Mouse (Mus musculus): ENCODE measurements around the gene Impg1.
A peak's percentile ranks its signal among the peaks of the same experiment; 100 is the strongest.
"Not testable (repeated sequence)": the region's sequence is repeated elsewhere in the genome, so short reads cannot be mapped to it uniquely, and the experiment has no call there.

The Impg1 gene

GRCm38 (mm10) chr9:80344451-80345000 lies 120.8 kb downstream of the Impg1 start:
- DNase-seq (ENCODE audit: low read depth, low spot score): no peak

GRCm38 (mm10) chr9:80342520-80342919 lies 122.8 kb downstream of the Impg1 start:
- DNase-seq (ENCODE audit: low read depth, low spot score): no peak

GRCm38 (mm10) chr9:80341756-80342155 lies 123.5 kb downstream of the Impg1 start:
- no peak for DNase-seq (ENCODE audit: low read depth, low spot score)

- DNase-seq (ENCODE audit: low read depth, low spot score): no peak
Observed at GRCm38 (mm10) chr9:80340927-80341326, 124.4 kb downstream of the Impg1 start.

- DNase-seq (ENCODE audit: low read depth, low spot score): no peak
Observed at GRCm38 (mm10) chr9:80338026-80338425, 127.3 kb downstream of the Impg1 start.

GRCm38 (mm10) chr9:80335660-80336357 lies 129.5 kb downstream of the Impg1 start:
- DNase-seq (ENCODE audit: low read depth, low spot score): no peak

- DNase-seq (ENCODE audit: low read depth, low spot score): no peak
Observed at GRCm38 (mm10) chr9:80333998-80334605, 131.2 kb downstream of the Impg1 start.

- DNase-seq (ENCODE audit: low read depth, low spot score): no peak
Observed at GRCm38 (mm10) chr9:80333466-80333865, 131.8 kb downstream of the Impg1 start.

GRCm38 (mm10) chr9:80332153-80332552 lies 133.1 kb downstream of the Impg1 start:
- DNase-seq (ENCODE audit: low read depth, low spot score): peak; percentile 37

- not testable (repeated sequence) for DNase-seq (ENCODE audit: low read depth, low spot score)
Observed at GRCm38 (mm10) chr9:80321051-80321887, 144.0 kb downstream of the Impg1 start.

GRCm38 (mm10) chr9:80318027-80318426 lies 147.3 kb downstream of the Impg1 start:
- no peak for DNase-seq (ENCODE audit: low read depth, low spot score)

- DNase-seq (ENCODE audit: low read depth, low spot score): no peak
Observed at GRCm38 (mm10) chr9:80315922-80316321, 149.4 kb downstream of the Impg1 start.

- DNase-seq (ENCODE audit: low read depth, low spot score): no peak
Observed at GRCm38 (mm10) chr9:80313610-80314009, 151.7 kb downstream of the Impg1 start.

GRCm38 (mm10) chr9:80307629-80308028 lies 157.7 kb downstream of the Impg1 start:
- no peak for DNase-seq (ENCODE audit: low read depth, low spot score)

GRCm38 (mm10) chr9:80306853-80307252 lies 158.4 kb downstream of the Impg1 start:
- DNase-seq (ENCODE audit: low read depth, low spot score): no peak

- DNase-seq (ENCODE audit: low read depth, low spot score): no peak
Observed at GRCm38 (mm10) chr9:80306390-80306789, 158.9 kb downstream of the Impg1 start.

GRCm38 (mm10) chr9:80303518-80303917 lies 161.8 kb downstream of the Impg1 start:
- no peak for DNase-seq (ENCODE audit: low read depth, low spot score)

- DNase-seq (ENCODE audit: low read depth, low spot score): no peak
Observed at GRCm38 (mm10) chr9:80299031-80299430, 166.2 kb downstream of the Impg1 start.

- no peak for DNase-seq (ENCODE audit: low read depth, low spot score)
Observed at GRCm38 (mm10) chr9:80296086-80296485, 169.2 kb downstream of the Impg1 start.

GRCm38 (mm10) chr9:80293056-80293584 lies 172.2 kb downstream of the Impg1 start:
- peak; percentile 33 for DNase-seq (ENCODE audit: low read depth, low spot score)

- DNase-seq (ENCODE audit: low read depth, low spot score): no peak
Observed at GRCm38 (mm10) chr9:80286845-80287244, 178.4 kb downstream of the Impg1 start.
